Mouse (Mus musculus) liver, postnatal 0 days (tissue): ENCODE data around the gene Prss8.

Source experiments
- CTCF ChIP-seq: sonication (generic); IDR thresholded peaks from 2 replicates; pipeline ENCODE4 v1.5.1; 2016; ENCODE audit warnings: antibody characterized with exemption, low read depth
- EP300 ChIP-seq: IDR thresholded peaks from 2 replicates; pipeline ENCODE4 v1.6.1; 2016; ENCODE audit warnings: antibody characterized with exemption, low read depth, mild to moderate bottlenecking

DNA sequence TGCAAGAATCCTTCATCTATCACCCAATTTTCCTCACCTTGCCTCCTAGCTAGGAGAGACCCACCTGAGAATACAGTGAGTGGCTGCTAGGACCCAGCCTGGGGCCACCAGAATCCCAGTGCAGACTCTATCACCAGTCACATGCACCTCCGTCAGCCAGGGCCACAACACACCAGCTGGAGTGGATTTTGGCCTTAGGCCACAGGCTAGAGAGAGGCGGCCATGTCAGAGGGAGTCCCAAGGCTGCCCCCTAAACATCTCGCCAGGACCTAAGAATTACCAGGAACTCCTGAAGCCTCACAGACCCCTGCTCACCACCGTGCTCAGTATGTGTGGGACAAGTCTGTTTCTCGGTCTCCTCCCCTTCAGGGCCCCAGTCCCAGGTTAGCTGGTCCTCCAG lies 4.2 kb upstream of the Prss8 start:
- TF ChIP-seq CTCF (no peak), EP300 (no peak)
